Mouse (Mus musculus) lung, postnatal 0 days (tissue): ENCODE measurements around the gene Cyp2w1. TPM values are rescaled to one million over a fixed set of nuclear protein-coding genes. Genes with fewer than 3 reads are reported as not detected.

Experiments
- ATAC-seq: fragments of 200-750 bp; cut with Nextera tagmentation; 2 replicates; pipeline ENCODE4 v1.8.0; 2017; ENCODE audit warnings: moderate library complexity
- DNase-seq: peaks from one replicate; pipeline ENCODE4 v3.0.0-alpha.2; 2016; ENCODE audit warnings: low spot score
- H3K27ac ChIP-seq: fragments of 300-500 bp; sonication (generic); 2 replicates; pipeline ENCODE4 v1.5.1; 2014; ENCODE audit warnings: antibody characterized with exemption, mild to moderate bottlenecking, low read length, mixed read lengths
- H3K27me3 ChIP-seq: fragments of 300-500 bp; sonication (generic); replicated peaks from 2 replicates; pipeline ENCODE4 v1.6.1; 2014; ENCODE audit warnings: low read length, mixed read lengths; ENCODE audit not compliant: insufficient read depth
- H3K36me3 ChIP-seq: fragments of 300-500 bp; sonication (generic); 2 replicates; pipeline ENCODE4 v1.6.1; 2014; ENCODE audit warnings: low read length, mixed read lengths; ENCODE audit not compliant: insufficient read depth
- H3K4me1 ChIP-seq: fragments of 300-500 bp; sonication (generic); 2 replicates; pipeline ENCODE4 v1.6.1; 2014; ENCODE audit warnings: antibody characterized with exemption, low read depth, low read length, mixed read lengths; ENCODE audit not compliant: insufficient read depth
- H3K4me2 ChIP-seq: fragments of 300-500 bp; sonication (generic); replicated peaks from 2 replicates; pipeline ENCODE4 v1.6.1; 2014; ENCODE audit warnings: low read depth, mild to moderate bottlenecking, low read length, moderate library complexity, mixed read lengths
- H3K4me3 ChIP-seq: fragments of 300-500 bp; sonication (generic); 2 replicates; pipeline ENCODE4 v1.5.1; 2014; ENCODE audit warnings: low read depth, low read length
- H3K9ac ChIP-seq: fragments of 300-500 bp; sonication (generic); replicated peaks from 2 replicates; pipeline ENCODE4 v1.6.1; 2014; ENCODE audit warnings: low read depth, mild to moderate bottlenecking
- H3K9me3 ChIP-seq: fragments of 300-500 bp; sonication (generic); 2 replicates; pipeline ENCODE4 v1.6.1; 2016; ENCODE audit warnings: low read length, mixed read lengths
- CTCF ChIP-seq: IDR thresholded peaks from 2 replicates; pipeline ENCODE4 v1.5.1; 2016; ENCODE audit warnings: antibody characterized with exemption, mild to moderate bottlenecking
- EP300 ChIP-seq: IDR thresholded peaks from 2 replicates; pipeline ENCODE4 v1.6.1; 2016; ENCODE audit warnings: antibody characterized with exemption, mild to moderate bottlenecking, control low read depth
- WGBS: fragments of 180-500 bp; shearing (Covaris S2); extraction: QIAGEN DNeasy Blood & Tissue Kit; methylation state at CpG from one replicate; pipeline ENCODE4 v1.1.7; 2014; 5-methylcytosine and 5-hydroxymethylcytosine counted together
- polyA plus RNA-seq: library from polyadenylated mRNA; unstranded; fragments of >200 nt; fragmentation: Nextera tagmentation; extraction: Ambion mirVana; gene quantifications from 2 replicates; pipeline ENCODE4 v1.2.1, GENCODE M21; 2015

Cyp2w1 gene
- polyA plus RNA-seq, 1 experiment from 2014 or later, result not detected

GRCm38 (mm10) chr5:139314941-139315642 is 37.3 kb upstream of the Cyp2w1 start:
- no peak for TF ChIP-seq CTCF
- no peak for TF ChIP-seq EP300
- Histone ChIP-seq H3K27ac (no peak overlapping the region), H3K9me3 (no peaks in the 10 kb centered on the region), H3K4me1 (no peaks in the 10 kb centered on the region), H3K36me3 (no peaks in the 10 kb centered on the region), H3K4me3 (no peak overlapping the region), H3K4me2 (no peak overlapping the region), H3K9ac (no peak overlapping the region), H3K27me3 (no peaks in the 10 kb centered on the region)
- DNase-seq (no peak), ATAC-seq (no peak)
- 72% methylated on average over 12 of the region's 12 CpGs for WGBS

GRCm38 (mm10) chr5:139316982-139317675 is 35.3 kb upstream of the Cyp2w1 start:
- Histone ChIP-seq H3K4me3 (no peak overlapping the region), H3K9ac (no peak overlapping the region), H3K27ac (no peak overlapping the region), H3K4me1 (no peaks in the 10 kb centered on the region), H3K9me3 (no peaks in the 10 kb centered on the region), H3K27me3 (no peaks in the 10 kb centered on the region), H3K36me3 (no peaks in the 10 kb centered on the region), H3K4me2 (no peak overlapping the region)
- no peak for TF ChIP-seq CTCF
- no peak for TF ChIP-seq EP300
- DNase-seq, result peak; percentile 72
- 53% methylated on average over 6 of the region's 6 CpGs for WGBS
- peak; percentile 87 for ATAC-seq

- no peaks in the 10 kb centered on the region for H3K4me1 ChIP-seq
- TF ChIP-seq EP300, result no peak
- no peak for TF ChIP-seq CTCF
- no peak for ATAC-seq
- no peaks in the 10 kb centered on the region for H3K36me3 ChIP-seq
- H3K4me3 ChIP-seq, result no peak overlapping the region
- no peak for DNase-seq
- H3K9me3 ChIP-seq, result no peaks in the 10 kb centered on the region
- 70% methylated on average over 21 of the region's 21 CpGs for WGBS
- no peak overlapping the region for H3K4me2 ChIP-seq
- no peak overlapping the region for H3K9ac ChIP-seq
- H3K27ac ChIP-seq, result no peak overlapping the region
- no peaks in the 10 kb centered on the region for H3K27me3 ChIP-seq
These were observed 34.5 kb upstream of the Cyp2w1 start for GRCm38 (mm10) chr5:139317751-139318504.

- H3K4me3 ChIP-seq, result no peak overlapping the region
- TF ChIP-seq CTCF (no peak), EP300 (no peak)
- no peaks in the 10 kb centered on the region for H3K36me3 ChIP-seq
- H3K9me3 ChIP-seq, result no peaks in the 10 kb centered on the region
- 63% methylated on average over 7 of the region's 7 CpGs for WGBS
- DNase-seq, result no peak
- 0 out of 2 replicates have a peak, but pooled peaks cover 6% of the 10 kb centered on the region for H3K27me3 ChIP-seq
- no peak overlapping the region for H3K9ac ChIP-seq
- peaks cover 6% of the 10 kb centered on the region; the same call in 1 of the 2 replicates for H3K4me1 ChIP-seq
- no peak overlapping the region for H3K4me2 ChIP-seq
- ATAC-seq, result no peak
- no peak overlapping the region for H3K27ac ChIP-seq
These were observed 32.0 kb upstream of the Cyp2w1 start for GRCm38 (mm10) chr5:139320424-139320823.

DNA sequence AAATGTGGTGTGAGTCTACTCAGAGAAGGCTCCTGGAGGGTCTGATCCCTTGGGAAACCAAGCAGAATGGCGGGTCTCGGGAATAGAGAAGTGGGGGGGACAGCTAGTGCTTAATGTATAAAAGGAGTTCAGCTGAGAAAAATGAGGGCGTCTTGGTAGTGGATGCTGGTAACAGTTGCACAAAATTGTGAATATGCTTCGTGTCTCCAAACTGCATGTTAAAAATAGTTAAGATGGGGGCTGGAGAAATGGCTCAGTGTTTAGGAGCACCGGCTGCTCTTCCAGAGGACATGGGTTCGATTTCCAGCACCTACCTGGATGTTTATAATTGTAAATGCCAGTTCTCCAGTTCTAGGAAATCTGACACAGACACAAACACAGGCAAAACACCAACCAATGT is 31.1 kb upstream of the Cyp2w1 start:
- H3K27ac ChIP-seq, result no peak overlapping the region
- TF ChIP-seq CTCF, result no peak
- TF ChIP-seq EP300, result no peak
- no peak for ATAC-seq
- H3K4me2 ChIP-seq, result no peak overlapping the region
- DNase-seq, result no peak
- H3K9ac ChIP-seq, result no peak overlapping the region
- H3K4me3 ChIP-seq, result no peak overlapping the region
- H3K9me3 ChIP-seq, result no peaks in the 10 kb centered on the region
- H3K27me3 ChIP-seq, result peaks cover 10% of the 10 kb centered on the region; the same call in 1 of the 2 replicates
- H3K4me1 ChIP-seq, result peaks cover 9% of the 10 kb centered on the region; the same call in 1 of the 2 replicates
- no peaks in the 10 kb centered on the region for H3K36me3 ChIP-seq
- WGBS, result 77% methylated on average over 6 of the region's 6 CpGs
